Mouse (Mus musculus): ENCODE data around the gene Hivep3. TPM values are rescaled to one million over a fixed set of nuclear protein-coding genes. Genes with fewer than 3 reads are reported as not detected.

Hivep3 gene
- polyA plus RNA-seq (2015; fragmentation: Nextera tagmentation; extraction: Ambion mirVana): 4.2 and 6.0 TPM in 2 replicates

GRCm38 (mm10) chr4:119733184-119733880 is at the start of gene Hivep3:
Hivep3 (plus strand) TSS chr4:119733784.

GRCm38 (mm10) chr4:120064696-120065095 is 331.1 kb downstream of the Hivep3 start, which contains the start of gene AL607142.1:
AL607142.1 (plus strand) TSS chr4:120064996.

GRCm38 (mm10) chr4:120161166-120161949 is 427.8 kb downstream of the Hivep3 start, which contains the start of gene Edn2:
Edn2 (plus strand) TSS chr4:120161206.

Other genes starting within 250 kb of the Hivep3 start
- 0.07 TPM in 1 of 2 replicates, not detected in the other for gene Rimkla, start 241.2 kb upstream of the Hivep3 start, polyA plus RNA-seq (2015; fragmentation: Nextera tagmentation; extraction: Ambion mirVana)
- gene Foxj3, start 196.8 kb upstream of the Hivep3 start, polyA plus RNA-seq (2015; fragmentation: Nextera tagmentation; extraction: Ambion mirVana): 6.7 and 8.0 TPM in 2 replicates
- gene Frg2f1, start 194.3 kb upstream of the Hivep3 start, polyA plus RNA-seq (2015; fragmentation: Nextera tagmentation; extraction: Ambion mirVana): 1.9 and 2.4 TPM in 2 replicates
- not detected in 2 replicates for gene Guca2a, start 96.1 kb upstream of the Hivep3 start, polyA plus RNA-seq (2015; fragmentation: Nextera tagmentation; extraction: Ambion mirVana)
- gene Guca2b, start 74.8 kb upstream of the Hivep3 start, polyA plus RNA-seq (2015; fragmentation: Nextera tagmentation; extraction: Ambion mirVana): not detected in 2 replicates